Comparison of ENCODE assay signal across 27 mouse cellular contexts in genomic region chr3:79158254-79158653, GRCm38 (mm10).
DNase-seq lines count a peak whose midpoint lies in the region; ATAC-seq and TF ChIP-seq lines count a peak whose summit lies in the region.
"Had no signal": no experiment of that assay in that cellular context is flagged by ENCODE, and none has a peak within 500 bp of the region (broad histone marks: within the 10 kb centered on the region; RNA-seq: fewer than 3 reads in every experiment).

No protein-coding gene starts in this region.

- no peak overlapping the region for H3K4me3 ChIP-seq in forebrain, postnatal 0 days (ENCODE audit: low read depth, low read length)
- no peak overlapping the region for H3K4me3 ChIP-seq in forebrain, embryonic 13.5 days
- H3K4me3 ChIP-seq in liver, adult 2 months (ENCODE audit: insufficient read depth, low read depth, low read length) = no peak overlapping the region
- H3K4me3 ChIP-seq in kidney, embryonic 14.5 days (ENCODE audit: low read length) = no peak overlapping the region
- H3K4me3 ChIP-seq in heart, embryonic 11.5 days (ENCODE audit: low read depth, low read length) = no peak overlapping the region
- H3K4me3 ChIP-seq: embryonic facial prominence, embryonic 10.5 days; embryonic facial prominence, embryonic 15.5 days; hindbrain, embryonic 13.5 days; megakaryocyte, embryonic 14.5 days; midbrain, embryonic 12.5 days; stomach, embryonic 15.5 days had no signal

- no peak overlapping the region for H3K4me2 ChIP-seq in forebrain, postnatal 0 days (ENCODE audit: low read depth)
- H3K4me2 ChIP-seq in forebrain, embryonic 13.5 days = no peak overlapping the region
- no peak overlapping the region for H3K4me2 ChIP-seq in kidney, embryonic 14.5 days (replicated peaks; ENCODE audit: low read depth, low read length)
- H3K4me2 ChIP-seq in heart, embryonic 11.5 days = no peak overlapping the region
- H3K4me2 ChIP-seq: embryonic facial prominence, embryonic 15.5 days; hindbrain, embryonic 13.5 days; midbrain, embryonic 12.5 days; stomach, embryonic 15.5 days had no signal

- DNase-seq in forebrain, postnatal 0 days = no peak
- DNase-seq in liver, adult 2 months (ENCODE audit: extremely low read depth, low read depth, low spot score) = peak; percentile 75
- DNase-seq in liver = no peak
- DNase-seq: adrenal gland, postnatal 14 days; cerebellum, adult 18-20 months; cerebellum, postnatal 10 days; heart, postnatal 4 days; kidney, adult 9 months; kidney, postnatal 14 days; left cerebral cortex, postnatal 4 days; lung, adult 2 months; lung, postnatal 10 days; right cerebral cortex, postnatal 25 days; thymus, postnatal 14 days had no signal

- H3K27ac ChIP-seq in forebrain, postnatal 0 days (ENCODE audit: low read depth, low read length) = peak overlapping the region; percentile 21; the same call in 1 of the 2 replicates
- no peak overlapping the region for H3K27ac ChIP-seq in forebrain, embryonic 13.5 days
- H3K27ac ChIP-seq in liver, adult 2 months (replicated peaks; ENCODE audit: insufficient read depth, low read depth, low read length) = no peak overlapping the region
- no peak overlapping the region for H3K27ac ChIP-seq in kidney, embryonic 14.5 days (ENCODE audit: low read depth, low read length)
- no peak overlapping the region for H3K27ac ChIP-seq in heart, embryonic 11.5 days (ENCODE audit: low read depth, low read length)
- H3K27ac ChIP-seq: embryonic facial prominence, embryonic 10.5 days; embryonic facial prominence, embryonic 15.5 days; hindbrain, embryonic 13.5 days; liver, embryonic 14.5 days; midbrain, embryonic 12.5 days; stomach, embryonic 15.5 days had no signal

- no peak for TF ChIP-seq CTCF in forebrain, postnatal 0 days (IDR thresholded peaks at IDR 0.05; ENCODE audit: low read depth)
- no peak for TF ChIP-seq CTCF in liver, adult 2 months (IDR thresholded peaks at IDR 0.05; ENCODE audit: low read depth, low read length)

- peaks cover 12% of the 10 kb centered on the region; the same call in 1 of the 2 replicates for H3K4me1 ChIP-seq in forebrain, postnatal 0 days (ENCODE audit: insufficient read depth)
- H3K4me1 ChIP-seq in forebrain, embryonic 13.5 days = peaks cover 16% of the 10 kb centered on the region
- H3K4me1 ChIP-seq in liver, adult 2 months (ENCODE audit: control insufficient read depth, insufficient read depth, low read length) = peaks cover 33% of the 10 kb centered on the region
- H3K4me1 ChIP-seq in kidney, embryonic 14.5 days (ENCODE audit: control insufficient read depth, insufficient read depth, low read length) = peaks cover 8% of the 10 kb centered on the region; the same call in 1 of the 2 replicates
- peaks cover 29% of the 10 kb centered on the region for H3K4me1 ChIP-seq in heart, embryonic 11.5 days (ENCODE audit: control insufficient read depth, insufficient read depth, low read length)

- H3K27me3 ChIP-seq in forebrain, postnatal 0 days (ENCODE audit: insufficient read depth, low read length) = no peaks in the 10 kb centered on the region
- H3K27me3 ChIP-seq in forebrain, embryonic 13.5 days = no peaks in the 10 kb centered on the region
- H3K27me3 ChIP-seq in liver, adult 2 months (ENCODE audit: control insufficient read depth, insufficient read depth, low read length) = no peaks in the 10 kb centered on the region
- no peaks in the 10 kb centered on the region for H3K27me3 ChIP-seq in kidney, embryonic 14.5 days (ENCODE audit: control insufficient read depth, insufficient read depth, low read length)
- H3K27me3 ChIP-seq in heart, embryonic 11.5 days (ENCODE audit: control insufficient read depth, insufficient read depth, low read length) = no peaks in the 10 kb centered on the region
- H3K27me3 ChIP-seq: embryonic facial prominence, embryonic 15.5 days; hindbrain, embryonic 13.5 days; megakaryocyte, embryonic 14.5 days; midbrain, embryonic 12.5 days; stomach, embryonic 15.5 days had no signal

- no peak for TF ChIP-seq POLR2A in liver, adult 2 months (IDR thresholded peaks at IDR 0.05; ENCODE audit: extremely low read depth, insufficient read depth, low read length)

- no peaks in the 10 kb centered on the region for H3K36me3 ChIP-seq in forebrain, postnatal 0 days (ENCODE audit: insufficient read depth)
- H3K36me3 ChIP-seq in forebrain, embryonic 13.5 days (ENCODE audit: poor library complexity, severe bottlenecking) = no peaks in the 10 kb centered on the region
- H3K36me3 ChIP-seq in liver, adult 2 months (ENCODE audit: control insufficient read depth, insufficient read depth, low read length) = no peaks in the 10 kb centered on the region
- H3K36me3 ChIP-seq in kidney, embryonic 14.5 days (ENCODE audit: control insufficient read depth, insufficient read depth, low read length) = no peaks in the 10 kb centered on the region
- no peaks in the 10 kb centered on the region for H3K36me3 ChIP-seq in heart, embryonic 11.5 days (ENCODE audit: control insufficient read depth, insufficient read depth, low read length)
- H3K36me3 ChIP-seq: embryonic facial prominence, embryonic 10.5 days; hindbrain, embryonic 13.5 days; midbrain, embryonic 12.5 days; stomach, embryonic 15.5 days had no signal

- H3K9me3 ChIP-seq in forebrain, postnatal 0 days (ENCODE audit: low read length) = no peaks in the 10 kb centered on the region
- H3K9me3 ChIP-seq in forebrain, embryonic 13.5 days (replicated peaks) = no peaks in the 10 kb centered on the region
- no peaks in the 10 kb centered on the region for H3K9me3 ChIP-seq in kidney, embryonic 14.5 days (ENCODE audit: control insufficient read depth, low read length)
- no peaks in the 10 kb centered on the region for H3K9me3 ChIP-seq in heart, embryonic 11.5 days (replicated peaks; ENCODE audit: control insufficient read depth, low read length)
- H3K9me3 ChIP-seq: embryonic facial prominence, embryonic 10.5 days; embryonic facial prominence, embryonic 15.5 days; hindbrain, embryonic 13.5 days; megakaryocyte, embryonic 14.5 days; midbrain, embryonic 12.5 days; stomach, embryonic 15.5 days had no signal

- no peak overlapping the region for H3K9ac ChIP-seq in forebrain, postnatal 0 days
- H3K9ac ChIP-seq in forebrain, embryonic 13.5 days = no peak overlapping the region
- H3K9ac ChIP-seq in liver, adult 2 months (ENCODE audit: low read depth, low read length) = no peak overlapping the region
- H3K9ac ChIP-seq in kidney, embryonic 14.5 days (ENCODE audit: low read depth, low read length) = no peak overlapping the region
- H3K9ac ChIP-seq in heart, embryonic 11.5 days (ENCODE audit: low read depth, low read length) = no peak overlapping the region
- H3K9ac ChIP-seq: embryonic facial prominence, embryonic 15.5 days; hindbrain, embryonic 13.5 days; liver, embryonic 14.5 days; midbrain, embryonic 12.5 days; stomach, embryonic 15.5 days had no signal

- peaks cover 6% of the 10 kb centered on the region; the same call in 1 of the 2 replicates for H3K79me2 ChIP-seq in liver, adult 2 months (ENCODE audit: control insufficient read depth, insufficient read depth, low read length)

- no peak for ATAC-seq in forebrain, postnatal 0 days
- ATAC-seq in forebrain, embryonic 13.5 days = no peak
- ATAC-seq in megakaryocyte, adult 5-6 weeks (ENCODE audit: poor library complexity, severe bottlenecking) = 0 out of 2 replicates have a peak, but pooled peaks have one; percentile 19
- ATAC-seq in kidney, embryonic 14.5 days (ENCODE audit: low FRiP score, low TSS enrichment) = no peak
- no peak for ATAC-seq in heart, embryonic 11.5 days (replicated peaks; ENCODE audit: insufficient number of reproducible peaks, low FRiP score, low TSS enrichment)
- ATAC-seq: forebrain, embryonic 14.5 days; intestine, embryonic 16.5 days had no signal
